Mouse (Mus musculus) thymus, adult 2 months (tissue): ENCODE data around the gene Ncln.

ENCODE experiments used
- CTCF ChIP-seq: fragments of 200-500 bp; IDR thresholded peaks from 2 replicates; pipeline ENCODE4 v1.5.1; 2012; ENCODE audit warnings: mild to moderate bottlenecking, control low read depth, low read length, moderate library complexity, borderline replicate concordance; ENCODE audit not compliant: control insufficient read depth, poor library complexity, insufficient read depth; ENCODE audit errors: extremely low read depth
- POLR2A ChIP-seq: fragments of 200-500 bp; IDR thresholded peaks from 2 replicates; pipeline ENCODE4 v1.6.1; 2012; ENCODE audit warnings: mild to moderate bottlenecking, low read length, control low read depth, moderate library complexity; ENCODE audit not compliant: control insufficient read depth, poor library complexity, insufficient read depth; ENCODE audit errors: extremely low read depth

DNA sequence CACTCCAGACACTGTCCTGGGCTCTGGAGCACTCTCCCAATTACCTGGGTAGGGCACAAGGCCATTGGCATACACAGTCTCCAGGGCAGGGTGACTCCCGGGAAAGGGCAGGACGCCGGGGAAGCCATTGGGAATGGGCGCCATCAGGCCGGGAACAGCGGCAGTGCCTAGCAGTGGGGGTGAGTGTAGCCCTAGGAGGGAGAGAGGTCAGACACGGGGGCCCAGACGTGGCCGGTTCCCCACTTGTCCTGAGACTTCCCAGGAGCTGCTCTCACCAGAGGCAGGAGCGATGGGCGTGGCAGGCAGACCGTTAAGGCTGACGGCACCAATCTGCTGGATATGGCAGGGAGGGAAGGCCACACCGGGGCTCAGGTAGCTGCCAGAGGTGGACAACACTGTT, 29.3 kb downstream of the Ncln start:
- TF ChIP-seq POLR2A = no peak
- no peak for TF ChIP-seq CTCF
